26 mouse cellular contexts compared by ENCODE assay signal in the genomic region with DNA sequence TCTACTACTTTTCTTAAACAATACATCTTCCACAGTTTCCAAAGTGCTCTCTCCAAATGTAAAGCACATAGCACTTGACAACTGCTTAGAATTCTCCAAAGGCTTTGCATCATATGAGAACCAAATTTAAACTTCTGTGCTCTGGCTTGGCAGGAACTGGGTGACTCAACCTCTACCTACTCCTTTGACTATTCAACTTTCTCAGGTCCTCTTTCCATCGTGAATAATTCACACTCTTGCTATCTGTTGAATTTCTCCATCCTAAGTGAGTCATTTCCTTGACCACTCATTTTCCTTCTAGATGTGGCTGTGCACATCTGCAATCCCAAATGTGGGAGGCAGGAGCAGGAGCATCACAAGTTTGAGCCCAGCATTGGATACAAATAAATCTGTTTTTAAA. TPM values are rescaled to one million over a fixed set of nuclear protein-coding genes. Genes with fewer than 3 reads are reported as not detected.
"Had no signal": no experiment of that assay in that cellular context is flagged by ENCODE, and none has a peak within 500 bp of the region (broad histone marks: within the 10 kb centered on the region; RNA-seq: fewer than 3 reads in every experiment).

No protein-coding gene starts in this region.

- ATAC-seq: inflammation-experienced regulatory T-cells, adult 6 months; intestine, embryonic 15.5 days; intestine, postnatal 0 days had no signal

- H3K9me3 ChIP-seq: heart, embryonic 10.5 days; heart, embryonic 12.5 days; hindbrain, embryonic 10.5 days; hindbrain, embryonic 12.5 days; intestine, embryonic 15.5 days; limb, embryonic 10.5 days; limb, embryonic 12.5 days; liver, embryonic 13.5 days; liver, embryonic 15.5 days had no signal

- H3K27me3 ChIP-seq: heart, embryonic 12.5 days; hindbrain, embryonic 12.5 days; intestine, embryonic 15.5 days; limb, embryonic 12.5 days; liver, embryonic 13.5 days; liver, embryonic 15.5 days had no signal

- H3K4me1 ChIP-seq: heart, embryonic 10.5 days; heart, embryonic 12.5 days; intestine, embryonic 15.5 days; limb, embryonic 12.5 days; liver, embryonic 13.5 days; liver, embryonic 15.5 days had no signal

- H3K27ac ChIP-seq: gastrocnemius, adult 2 months; heart, embryonic 10.5 days; hindbrain, embryonic 10.5 days; hindbrain, embryonic 12.5 days; hindbrain, embryonic 14.5 days; intestine, embryonic 15.5 days; layer of hippocampus, adult 2 months; left cerebral cortex, adult 2 months; limb, embryonic 10.5 days; limb, embryonic 12.5 days; liver, embryonic 13.5 days; liver, embryonic 15.5 days had no signal

- DNase-seq: gastrocnemius, adult 2 months; gastrocnemius, postnatal 10 days; gastrocnemius, postnatal 25 days; heart, adult 18-20 months; heart, postnatal 10 days; heart, postnatal 4 days; kidney, adult 18-20 months; kidney, adult 8-10 months; kidney, postnatal 10 days; kidney, postnatal 25 days; kidney, postnatal 4 days; liver; liver, embryonic 13.5 days had no signal

- H3K36me3 ChIP-seq: heart, embryonic 10.5 days; heart, embryonic 12.5 days; hindbrain, embryonic 10.5 days; hindbrain, embryonic 12.5 days; intestine, embryonic 15.5 days; limb, embryonic 10.5 days; limb, embryonic 12.5 days; liver, embryonic 13.5 days; liver, embryonic 15.5 days had no signal

- H3K4me3 ChIP-seq: gastrocnemius, adult 2 months; heart, embryonic 10.5 days; heart, embryonic 12.5 days; hindbrain, embryonic 10.5 days; hindbrain, embryonic 12.5 days; intestine, embryonic 15.5 days; layer of hippocampus, adult 2 months; left cerebral cortex, adult 2 months; limb, embryonic 10.5 days; limb, embryonic 12.5 days; liver, embryonic 13.5 days; liver, embryonic 15.5 days had no signal

RNA-seq across cellular contexts. Expression of a gene that starts 28.4 kb away (rescaled TPM):
- polyA plus RNA-seq: inflammation-experienced regulatory T-cells, adult 6 months had no signal
